Mouse (Mus musculus): ENCODE measurements around the gene Nat9. TPM values are rescaled to one million over a fixed set of nuclear protein-coding genes. Genes with fewer than 3 reads are reported as not detected.

Nat9 gene
- polyA plus RNA-seq, 1 experiment from 2014 or later = 19.5 TPM

- WGBS = 34% methylated on average over 10 of the region's 10 CpGs
- Histone ChIP-seq H3K4me2 (replicated peaks; ENCODE audit: low read depth, low read length) (no peak overlapping the region), H3K4me1 (replicated peaks; ENCODE audit: control insufficient read depth, insufficient read depth, low read length) (peaks cover 13% of the 10 kb centered on the region)
These were observed 26.6 kb downstream of the Nat9 start for GRCm38 (mm10) chr11:115160883-115161577.

GRCm38 (mm10) chr11:115160016-115160797 lies 27.5 kb downstream of the Nat9 start:
- Histone ChIP-seq H3K27me3 (ENCODE audit: control insufficient read depth, insufficient read depth, low read length) (peaks cover 26% of the 10 kb centered on the region), H3K9ac (ENCODE audit: low read depth, low read length) (no peak overlapping the region), H3K9me3 (ENCODE audit: control insufficient read depth, low read length) (no peaks in the 10 kb centered on the region), H3K36me3 (ENCODE audit: control insufficient read depth, insufficient read depth, low read length) (no peaks in the 10 kb centered on the region), H3K27ac (ENCODE audit: low read depth, low read length) (no peak overlapping the region), H3K4me3 (ENCODE audit: low read depth, low read length) (no peak overlapping the region), H3K4me1 (replicated peaks; ENCODE audit: control insufficient read depth, insufficient read depth, low read length) (peaks cover 13% of the 10 kb centered on the region), H3K4me2 (replicated peaks; ENCODE audit: low read depth, low read length) (no peak overlapping the region)
- DNase-seq (ENCODE audit: low spot score) = peak; percentile 67
- 47% methylated on average over 11 of the region's 11 CpGs for WGBS
- no peak for ATAC-seq (ENCODE audit: low FRiP score)

More at GRCm38 (mm10) chr11:115160883-115161577, 26.6 kb downstream of the Nat9 start:
- peaks cover 24% of the 10 kb centered on the region for H3K27me3 ChIP-seq (ENCODE audit: control insufficient read depth, insufficient read depth, low read length)
- no peaks in the 10 kb centered on the region for H3K36me3 ChIP-seq (ENCODE audit: control insufficient read depth, insufficient read depth, low read length)
- no peak overlapping the region for H3K9ac ChIP-seq (ENCODE audit: low read depth, low read length)
- no peak overlapping the region for H3K27ac ChIP-seq (ENCODE audit: low read depth, low read length)
- ATAC-seq (ENCODE audit: low FRiP score) (no peak), DNase-seq (ENCODE audit: low spot score) (peak; percentile 85)
- H3K9me3 ChIP-seq (ENCODE audit: control insufficient read depth, low read length) = no peaks in the 10 kb centered on the region
- no peak overlapping the region for H3K4me3 ChIP-seq (ENCODE audit: low read depth, low read length)

DNA sequence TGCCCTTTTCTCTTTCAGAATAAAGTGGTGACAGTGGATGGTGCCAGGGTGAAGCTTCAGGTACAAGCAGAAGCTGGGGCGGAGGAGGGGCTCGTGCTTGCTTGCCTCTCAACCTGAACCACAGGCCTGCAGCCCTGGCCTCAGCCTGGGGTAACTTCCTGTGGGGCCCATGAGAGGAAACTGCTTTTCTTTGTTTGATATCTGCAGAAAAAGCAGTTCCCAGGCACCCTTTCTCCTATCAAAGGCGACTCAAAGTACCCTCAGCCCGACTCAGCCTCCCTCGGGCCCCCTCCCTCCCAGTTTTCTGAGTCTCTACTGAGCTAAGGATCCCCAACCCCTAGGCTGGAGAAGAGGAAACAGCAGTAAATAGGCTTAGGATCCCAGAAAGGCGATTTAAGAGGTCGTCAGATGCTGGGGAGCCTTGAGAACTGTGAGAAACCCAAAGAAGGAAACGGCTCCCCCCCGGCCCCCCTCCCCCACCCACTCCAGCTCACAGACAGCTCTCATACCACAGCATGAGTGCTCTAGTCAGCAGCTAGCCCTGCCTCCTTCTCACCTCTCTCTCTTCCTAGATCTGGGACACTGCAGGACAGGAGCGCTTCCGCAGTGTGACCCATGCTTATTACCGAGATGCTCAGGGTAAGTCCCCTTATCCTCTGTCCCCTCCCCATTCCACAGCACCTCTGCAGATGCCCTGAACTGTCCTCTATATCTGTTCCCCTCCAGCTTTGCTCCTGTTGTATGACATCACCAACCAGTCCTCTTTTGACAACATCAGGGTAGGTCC lies 29.5 kb downstream of the Nat9 start:
- 41% methylated on average over 12 of the region's 12 CpGs for WGBS
- Histone ChIP-seq H3K9ac (ENCODE audit: low read depth, low read length) (no peak overlapping the region), H3K4me2 (replicated peaks; ENCODE audit: low read depth, low read length) (no peak overlapping the region), H3K27me3 (ENCODE audit: control insufficient read depth, insufficient read depth, low read length) (peaks cover 29% of the 10 kb centered on the region), H3K27ac (ENCODE audit: low read depth, low read length) (no peak overlapping the region), H3K4me1 (replicated peaks; ENCODE audit: control insufficient read depth, insufficient read depth, low read length) (0 out of 2 replicates have a peak, but pooled peaks cover 4% of the 10 kb centered on the region), H3K9me3 (ENCODE audit: control insufficient read depth, low read length) (no peaks in the 10 kb centered on the region), H3K4me3 (ENCODE audit: low read depth, low read length) (no peak overlapping the region), H3K36me3 (ENCODE audit: control insufficient read depth, insufficient read depth, low read length) (no peaks in the 10 kb centered on the region)
- DNase-seq (ENCODE audit: low spot score) = no peak
- ATAC-seq (ENCODE audit: low FRiP score) = no peak

GRCm38 (mm10) chr11:115155053-115155634 lies 32.5 kb downstream of the Nat9 start:
- Histone ChIP-seq H3K27me3 (ENCODE audit: control insufficient read depth, insufficient read depth, low read length) (peaks cover 22% of the 10 kb centered on the region), H3K4me2 (replicated peaks; ENCODE audit: low read depth, low read length) (no peak overlapping the region), H3K9me3 (ENCODE audit: control insufficient read depth, low read length) (no peaks in the 10 kb centered on the region), H3K9ac (ENCODE audit: low read depth, low read length) (no peak overlapping the region), H3K36me3 (ENCODE audit: control insufficient read depth, insufficient read depth, low read length) (no peaks in the 10 kb centered on the region), H3K4me3 (ENCODE audit: low read depth, low read length) (no peak overlapping the region), H3K4me1 (replicated peaks; ENCODE audit: control insufficient read depth, insufficient read depth, low read length) (no peaks in the 10 kb centered on the region), H3K27ac (ENCODE audit: low read depth, low read length) (no peak overlapping the region)
- ATAC-seq (ENCODE audit: low FRiP score) (no peak), DNase-seq (ENCODE audit: low spot score) (no peak)
- 21% methylated on average over 5 of the region's 5 CpGs for WGBS

- Histone ChIP-seq H3K36me3 (ENCODE audit: control insufficient read depth, insufficient read depth, low read length) (no peaks in the 10 kb centered on the region), H3K4me2 (replicated peaks; ENCODE audit: low read depth, low read length) (peak overlapping the region; percentile 27), H3K4me1 (replicated peaks; ENCODE audit: control insufficient read depth, insufficient read depth, low read length) (no peaks in the 10 kb centered on the region), H3K27me3 (ENCODE audit: control insufficient read depth, insufficient read depth, low read length) (peaks cover 22% of the 10 kb centered on the region), H3K9ac (ENCODE audit: low read depth, low read length) (no peak overlapping the region), H3K4me3 (ENCODE audit: low read depth, low read length) (peak overlapping the region; percentile 22; the same call in 1 of the 2 replicates), H3K9me3 (ENCODE audit: control insufficient read depth, low read length) (no peaks in the 10 kb centered on the region), H3K27ac (ENCODE audit: low read depth, low read length) (no peak overlapping the region)
- under 1% methylated on average over 32 of the region's 35 CpGs for WGBS
- DNase-seq (ENCODE audit: low spot score) (peak; percentile 76), ATAC-seq (ENCODE audit: low FRiP score) (peak; percentile 63)
These were observed 33.9 kb downstream of the Nat9 start for GRCm38 (mm10) chr11:115153699-115154292.

GRCm38 (mm10) chr11:115153088-115153487 lies 34.6 kb downstream of the Nat9 start:
- Histone ChIP-seq H3K27ac (ENCODE audit: low read depth, low read length) (no peak overlapping the region), H3K9ac (ENCODE audit: low read depth, low read length) (no peak overlapping the region), H3K4me3 (ENCODE audit: low read depth, low read length) (no peak overlapping the region), H3K27me3 (ENCODE audit: control insufficient read depth, insufficient read depth, low read length) (peaks cover 22% of the 10 kb centered on the region), H3K4me1 (replicated peaks; ENCODE audit: control insufficient read depth, insufficient read depth, low read length) (no peaks in the 10 kb centered on the region), H3K9me3 (ENCODE audit: control insufficient read depth, low read length) (no peaks in the 10 kb centered on the region), H3K4me2 (replicated peaks; ENCODE audit: low read depth, low read length) (no peak overlapping the region), H3K36me3 (ENCODE audit: control insufficient read depth, insufficient read depth, low read length) (no peaks in the 10 kb centered on the region)
- 74% methylated on average over 9 of the region's 9 CpGs for WGBS
- ATAC-seq (ENCODE audit: low FRiP score) (no peak), DNase-seq (ENCODE audit: low spot score) (no peak)

- 8% methylated on average over 15 of the region's 15 CpGs for WGBS
- no peaks in the 10 kb centered on the region for H3K9me3 ChIP-seq (ENCODE audit: control insufficient read depth, low read length)
- DNase-seq (ENCODE audit: low spot score) (peak; percentile 91), ATAC-seq (ENCODE audit: low FRiP score) (peak; percentile 70; the same call in 1 of the 2 replicates)
- no peaks in the 10 kb centered on the region for H3K36me3 ChIP-seq (ENCODE audit: control insufficient read depth, insufficient read depth, low read length)
- peaks cover 22% of the 10 kb centered on the region for H3K27me3 ChIP-seq (ENCODE audit: control insufficient read depth, insufficient read depth, low read length)
- H3K9ac ChIP-seq (ENCODE audit: low read depth, low read length) = peak overlapping the region; percentile 47; the same call in 1 of the 2 replicates
- no peak overlapping the region for H3K27ac ChIP-seq (ENCODE audit: low read depth, low read length)
- H3K4me2 ChIP-seq (replicated peaks; ENCODE audit: low read depth, low read length) = peak overlapping the region; percentile 39
- H3K4me1 ChIP-seq (replicated peaks; ENCODE audit: control insufficient read depth, insufficient read depth, low read length) = no peaks in the 10 kb centered on the region
- peak overlapping the region; percentile 26 for H3K4me3 ChIP-seq (ENCODE audit: low read depth, low read length)
These were observed 35.8 kb downstream of the Nat9 start for GRCm38 (mm10) chr11:115151755-115152429.

Measured in hindbrain, embryonic 11.5 days (tissue).